Mouse (Mus musculus) Muller cell, postnatal 12 days (primary cell): ENCODE measurements at regions not wholly inside any gene's neighbourhood (a gene's known extent, or its start where the extent isn't known, plus 50 kb on each side); places are given as distances from the start of the nearest gene placed in this dataset.
A peak's percentile ranks its signal among the peaks of the same experiment; 100 is the strongest.
"Not testable (repeated sequence)": the region's sequence is repeated elsewhere in the genome, so short reads cannot be mapped to it uniquely, and the experiment has no call there.

Experiments
- DNase-seq: peaks from one replicate; pipeline ENCODE4 v3.0.0-alpha.2; 2015; ENCODE audit errors: inconsistent ontology term

DNA sequence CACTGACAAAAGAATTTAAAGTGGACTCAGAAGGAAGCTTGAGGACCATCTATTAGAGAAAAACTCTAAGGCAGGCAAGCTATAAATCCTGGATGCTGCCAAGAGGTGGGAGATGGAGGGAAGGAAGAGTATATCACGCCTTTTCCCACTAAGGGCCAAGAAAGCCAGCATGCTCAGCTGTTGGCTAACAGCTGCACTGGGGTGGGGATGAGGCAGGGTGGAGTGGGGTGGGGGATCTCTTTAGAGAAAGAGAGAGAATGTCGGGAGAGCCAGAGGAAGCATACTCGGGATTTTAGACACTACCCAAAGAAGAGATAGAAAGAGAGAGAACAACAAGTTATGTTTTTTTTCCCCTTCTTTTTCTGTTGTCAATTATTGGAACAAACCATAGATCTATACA, 115.2 kb upstream of the Shb start:
- DNase-seq: no peak

DNA sequence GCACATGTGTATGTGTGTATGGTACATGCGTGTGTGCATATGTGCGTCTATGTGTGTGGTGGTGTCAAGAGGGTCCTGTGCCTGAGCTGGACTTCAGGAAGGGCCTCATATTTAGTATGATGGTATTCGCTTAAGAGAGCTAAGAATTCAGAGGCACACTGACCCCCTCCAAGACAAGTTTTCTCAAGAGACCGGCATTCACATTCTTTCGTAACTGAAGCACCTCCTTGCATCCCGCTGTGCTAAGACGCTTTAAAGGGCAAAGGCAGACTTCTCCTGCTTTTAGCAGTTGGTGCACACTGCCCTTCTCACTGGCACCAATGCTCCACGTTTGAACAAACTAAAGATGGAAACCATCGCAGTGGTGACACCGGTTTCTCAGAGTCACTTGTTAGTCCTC, 110.3 kb upstream of the Shb start:
- DNase-seq: no peak

DNA sequence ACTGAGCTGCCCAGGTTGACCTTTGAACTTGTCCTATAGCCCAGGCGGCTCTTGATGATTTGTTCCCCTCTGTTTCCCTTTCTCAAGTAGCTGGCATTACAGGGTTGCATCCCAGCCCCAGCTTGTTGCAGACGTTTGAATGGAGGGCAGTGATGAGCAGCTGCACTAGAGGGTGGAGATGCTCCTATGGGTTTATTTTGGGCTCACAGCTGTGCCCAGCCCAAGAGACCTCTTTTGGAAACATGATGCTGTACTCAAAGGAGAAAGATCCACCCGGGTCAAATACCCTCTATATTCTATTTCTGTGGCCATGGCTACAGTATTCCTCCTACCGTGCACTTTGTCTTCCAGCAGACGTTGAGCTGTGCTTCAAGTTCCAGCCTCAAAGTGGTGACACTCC, 109.0 kb upstream of the Shb start:
- DNase-seq: no peak

DNA sequence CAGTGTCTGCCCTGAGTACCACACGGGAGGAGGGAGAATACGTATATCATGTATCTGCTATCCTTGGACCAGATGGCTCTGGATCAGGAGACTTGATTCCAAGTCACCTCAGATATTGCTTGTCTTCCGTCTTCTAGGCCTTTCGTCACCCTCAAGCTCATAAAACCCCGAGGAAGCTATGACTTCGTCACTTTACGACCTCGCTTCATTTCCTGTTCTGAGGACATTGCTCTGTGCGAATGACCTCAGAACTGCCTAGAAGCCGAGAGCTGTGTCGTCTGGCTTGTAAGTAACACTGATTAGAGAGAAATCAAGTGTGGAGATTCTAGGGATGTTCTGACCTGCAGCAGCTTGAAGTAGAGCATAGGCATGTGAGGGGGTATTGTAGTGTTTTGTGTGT, 108.4 kb upstream of the Shb start:
- DNase-seq: no peak

DNA sequence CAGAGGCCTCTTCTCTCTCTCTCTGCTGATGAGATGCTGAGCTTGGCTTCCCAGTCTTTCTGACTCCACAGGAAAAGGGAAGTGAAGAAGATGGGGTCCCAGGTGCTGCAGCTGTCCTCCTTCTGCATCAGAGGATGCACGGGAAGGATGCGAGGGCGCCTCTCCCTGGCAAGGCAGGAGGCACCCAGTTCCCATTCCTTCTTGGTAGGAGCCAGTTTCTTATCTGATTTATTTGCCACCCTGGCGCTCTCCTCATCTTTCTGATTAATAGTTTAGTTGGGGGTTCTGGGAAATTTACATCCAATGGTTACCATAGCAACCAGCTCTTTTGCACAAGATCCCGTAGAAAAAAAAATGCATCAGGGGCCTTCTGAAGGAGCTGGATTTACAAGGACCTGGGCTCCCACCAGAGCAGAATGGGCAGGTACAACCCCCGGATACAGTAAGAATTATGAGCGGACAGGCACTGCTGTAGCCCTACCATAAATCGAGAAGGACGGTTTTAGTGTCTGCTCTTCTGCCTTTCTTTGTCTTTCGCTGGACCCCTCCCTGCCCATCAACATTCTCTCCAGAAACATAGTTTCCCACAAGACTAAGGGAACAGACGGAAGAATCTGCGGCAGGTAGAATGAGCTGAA, 107.2 kb upstream of the Shb start:
- no peak for DNase-seq

DNA sequence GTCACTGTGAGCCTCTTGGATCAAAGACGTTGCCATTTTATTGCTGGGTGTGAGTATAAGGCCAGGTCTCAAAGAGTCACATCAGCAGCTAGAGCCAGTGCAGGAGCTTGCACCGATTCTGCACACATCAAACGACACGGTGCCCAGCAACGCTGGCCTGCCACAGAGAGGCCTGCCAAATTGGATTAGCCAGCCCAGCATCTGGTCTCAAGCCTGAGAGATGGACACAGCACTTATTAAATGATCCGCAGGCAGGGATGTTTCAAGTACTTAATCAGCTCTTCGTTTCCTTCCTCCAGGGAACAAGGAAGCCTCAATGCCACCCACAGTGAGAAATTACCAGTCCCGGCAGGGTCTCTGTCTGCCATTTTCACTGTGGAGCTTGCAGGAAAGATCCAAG, 106.1 kb upstream of the Shb start:
- no peak for DNase-seq

DNA sequence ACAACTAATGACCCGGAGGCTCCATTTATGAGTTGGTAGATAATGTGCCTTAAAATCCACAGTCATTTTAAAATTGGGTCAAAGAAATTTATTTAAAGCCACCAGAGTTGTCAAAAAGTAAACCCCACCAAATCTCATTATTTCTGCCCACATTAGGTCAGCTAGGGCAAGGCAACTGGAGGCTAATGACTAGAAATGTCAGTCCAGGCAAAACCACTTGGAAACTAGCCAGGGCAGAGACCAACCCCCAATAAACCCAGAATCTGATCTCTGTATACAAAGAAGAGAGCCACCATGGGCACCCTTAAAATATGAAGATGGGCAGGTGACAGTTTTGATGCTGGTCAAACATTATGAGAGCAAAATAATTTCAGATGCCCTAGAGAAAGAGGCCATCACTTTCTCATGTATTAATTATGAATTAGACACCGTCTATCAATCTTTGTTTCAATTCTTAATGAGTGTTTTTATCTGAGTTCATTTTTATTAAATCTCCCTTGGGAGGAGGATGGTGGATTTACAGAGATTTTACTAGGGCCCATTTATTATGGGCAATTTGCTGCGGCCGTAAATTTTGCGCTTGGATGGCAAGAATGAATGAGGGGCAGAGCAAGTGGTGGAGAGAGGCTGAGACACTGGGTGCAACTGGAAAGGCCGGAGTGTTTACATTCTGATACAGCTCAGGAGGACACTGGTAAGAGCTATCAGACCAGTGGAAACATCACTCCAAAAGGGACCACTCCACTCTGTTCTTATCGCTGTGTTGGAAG, 99.2 kb upstream of the Shb start:
- DNase-seq: peak; percentile 73

DNA sequence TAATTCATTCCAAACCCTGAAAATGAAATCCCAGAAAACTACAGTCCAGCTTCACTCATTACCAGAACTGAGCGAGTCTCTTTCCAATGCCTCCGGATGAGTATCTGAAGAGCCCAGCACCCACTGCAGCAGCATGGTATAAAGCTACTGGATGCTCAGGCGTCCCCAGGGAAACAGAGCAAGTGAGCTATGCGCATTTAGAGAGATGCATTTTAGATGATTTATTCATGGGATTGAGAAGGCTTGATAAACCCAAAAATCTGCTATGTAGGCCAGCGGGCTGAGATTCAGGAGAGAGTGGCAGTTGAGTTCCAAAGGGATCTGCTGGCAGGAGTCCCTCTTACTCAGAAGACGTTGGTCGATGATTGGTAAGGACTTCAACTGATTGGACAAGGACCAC, 93.4 kb upstream of the Shb start:
- DNase-seq: no peak

DNA sequence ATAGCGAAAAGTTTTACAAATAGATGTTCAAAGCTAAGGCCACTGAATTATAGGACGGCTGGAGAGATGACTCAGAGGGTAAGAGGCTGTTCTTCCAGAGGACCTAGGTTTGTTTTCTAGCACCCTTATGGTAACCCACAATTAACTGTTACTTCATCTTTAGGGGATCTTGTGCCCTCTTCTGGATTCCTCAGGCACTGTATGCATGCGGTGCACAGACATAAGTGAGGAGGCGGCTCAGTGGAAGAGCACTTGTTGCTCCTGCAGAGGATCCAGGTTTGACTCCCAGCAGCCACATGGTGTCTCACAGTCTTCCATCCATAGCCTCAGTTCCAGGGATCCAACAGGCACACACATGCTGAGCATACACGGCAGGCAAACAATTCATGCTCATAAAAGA, 89.7 kb upstream of the Shb start:
- DNase-seq: no peak

DNA sequence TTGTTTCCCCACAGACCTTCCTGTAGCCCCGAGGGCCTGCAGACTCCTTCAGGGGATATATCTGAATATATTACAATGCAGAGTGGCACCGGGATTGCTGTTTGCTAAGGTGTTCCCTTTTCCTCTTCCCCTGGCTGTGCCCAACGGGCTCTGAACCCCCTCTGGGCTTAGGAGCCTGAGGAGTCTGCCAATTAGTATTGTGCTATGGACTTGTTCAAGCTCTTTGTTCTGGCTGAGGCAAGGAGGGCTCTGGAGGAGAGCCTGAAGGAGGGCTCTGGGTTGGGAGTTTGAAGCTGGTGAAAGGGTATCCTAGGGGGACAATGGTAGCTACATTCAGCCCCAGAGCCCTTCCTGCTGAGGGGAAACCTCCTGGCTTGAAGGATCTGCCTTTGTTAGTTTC, 84.9 kb upstream of the Shb start:
- no peak for DNase-seq

DNA sequence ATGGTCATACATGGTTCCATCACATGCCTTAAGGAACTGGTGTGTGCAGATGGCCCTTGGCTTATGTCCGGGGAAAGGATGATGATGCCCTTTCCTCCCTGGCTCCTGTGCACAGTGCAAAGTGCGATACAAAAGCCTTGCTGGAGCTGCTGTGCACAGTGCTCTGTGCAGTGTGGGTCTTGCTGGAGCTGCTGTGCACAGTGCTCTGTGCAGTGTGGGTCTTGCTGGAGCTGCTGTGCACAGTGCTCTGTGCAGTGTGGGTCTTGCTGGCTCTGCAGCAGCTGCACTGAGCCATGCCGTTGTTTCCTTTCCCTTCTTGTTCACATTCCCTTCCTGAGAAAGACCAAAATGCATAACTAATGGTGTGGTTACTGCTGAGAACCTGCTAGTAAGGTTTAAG, 81.2 kb upstream of the Shb start:
- DNase-seq: not testable (repeated sequence)

DNA sequence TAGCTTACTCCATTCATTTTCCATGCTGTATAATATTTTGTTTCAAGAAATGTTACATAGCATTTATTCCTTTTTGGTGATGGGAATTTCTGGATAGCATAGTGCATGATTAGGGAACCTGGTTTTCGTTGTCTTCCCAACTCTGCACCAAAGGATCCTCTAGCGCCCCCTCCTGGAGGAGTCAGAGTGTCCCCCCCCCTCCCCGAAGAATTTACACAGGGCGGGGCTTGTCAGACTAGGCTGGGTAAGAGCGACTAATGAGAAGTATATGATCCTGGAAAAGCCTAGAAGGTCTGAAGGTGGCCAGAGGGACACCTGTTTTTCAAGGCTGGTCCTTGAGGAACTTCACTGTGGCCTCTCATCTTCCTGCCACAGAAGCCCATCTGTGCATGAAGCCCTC, 79.9 kb upstream of the Shb start:
- peak; percentile 41 for DNase-seq

DNA sequence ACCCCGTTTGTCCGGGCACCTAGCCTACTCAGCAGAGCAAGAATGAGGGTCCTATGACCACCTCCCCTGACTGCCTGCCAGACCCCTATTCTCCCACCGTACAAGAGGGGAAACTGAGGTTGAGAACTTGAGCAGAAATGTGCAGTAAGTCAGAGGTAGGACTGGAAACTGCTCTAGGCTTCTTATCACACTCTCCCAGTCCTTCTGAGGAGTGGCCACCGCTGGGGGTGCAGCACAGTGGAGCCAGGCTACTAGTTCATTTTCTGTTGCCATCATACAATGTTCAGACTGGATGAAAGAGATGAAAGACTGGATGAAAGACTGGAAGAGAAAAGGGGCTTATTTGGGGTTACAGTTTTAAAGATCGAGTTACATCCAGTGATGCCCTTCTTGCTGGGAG, 78.7 kb upstream of the Shb start:
- no peak for DNase-seq

DNA sequence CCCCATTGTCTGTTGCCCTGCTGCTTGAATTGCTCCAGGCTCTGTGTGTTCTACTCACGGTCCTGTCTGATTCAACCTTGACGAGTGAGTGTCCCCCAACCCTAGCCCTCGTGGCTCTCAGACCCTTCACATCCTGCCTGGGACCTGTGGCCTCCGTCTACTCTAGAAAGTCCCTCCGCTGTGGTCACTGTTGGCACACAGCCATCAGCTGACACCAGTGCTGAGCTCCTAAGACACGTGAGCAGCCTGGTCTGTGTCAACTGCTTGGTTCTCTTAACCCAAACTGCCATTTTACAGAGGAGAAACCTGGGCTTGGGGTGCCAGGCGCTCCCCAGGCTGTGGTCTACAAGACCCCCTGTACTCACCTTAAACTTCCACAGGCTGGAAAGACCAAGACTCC, 74.3 kb upstream of the Shb start:
- no peak for DNase-seq

DNA sequence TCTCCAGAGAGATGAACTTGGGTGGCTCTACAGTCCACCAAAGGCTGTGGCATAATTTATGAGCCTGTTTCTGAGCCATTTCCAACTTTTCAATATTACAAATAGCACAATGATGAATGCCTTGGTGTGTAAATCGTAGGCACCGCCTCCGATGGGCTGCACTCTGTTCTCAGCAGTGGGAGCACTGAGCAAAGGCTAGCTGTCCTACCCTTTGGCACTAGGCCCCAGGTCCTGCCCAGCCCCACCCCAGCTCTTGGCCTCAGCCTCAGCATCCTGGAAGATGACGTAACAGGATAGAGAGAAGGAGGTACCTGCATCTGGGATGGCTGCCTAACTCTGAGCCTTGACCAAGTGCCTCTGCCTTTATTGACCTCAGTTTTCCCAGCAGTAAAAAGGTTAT, 73.4 kb upstream of the Shb start:
- no peak for DNase-seq

DNA sequence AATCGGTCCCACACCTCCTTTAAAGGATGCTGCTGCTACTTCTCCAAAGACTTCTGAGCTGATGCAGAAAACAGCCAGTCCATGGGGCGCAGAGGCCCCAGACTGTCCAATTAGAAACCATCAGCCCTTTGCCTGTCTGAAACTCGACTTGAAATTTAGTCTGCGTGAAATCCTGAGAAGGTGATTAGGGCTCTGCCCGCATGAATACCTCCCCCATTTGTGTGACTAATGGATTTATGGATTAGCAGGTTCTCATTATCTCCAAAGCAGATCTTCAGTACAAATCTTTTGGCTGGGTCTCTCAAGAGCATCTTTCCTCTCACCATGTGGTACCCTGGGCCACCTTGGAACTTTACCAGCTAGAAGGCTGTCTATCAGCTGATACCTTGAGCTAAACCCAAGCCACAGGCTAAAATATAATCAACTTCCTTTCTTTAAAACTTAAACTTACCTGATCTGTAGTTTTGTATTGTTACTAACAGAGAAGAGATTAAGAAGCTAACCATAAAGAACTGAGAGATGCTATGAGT, 72.1 kb upstream of the Shb start:
- no peak for DNase-seq

DNA sequence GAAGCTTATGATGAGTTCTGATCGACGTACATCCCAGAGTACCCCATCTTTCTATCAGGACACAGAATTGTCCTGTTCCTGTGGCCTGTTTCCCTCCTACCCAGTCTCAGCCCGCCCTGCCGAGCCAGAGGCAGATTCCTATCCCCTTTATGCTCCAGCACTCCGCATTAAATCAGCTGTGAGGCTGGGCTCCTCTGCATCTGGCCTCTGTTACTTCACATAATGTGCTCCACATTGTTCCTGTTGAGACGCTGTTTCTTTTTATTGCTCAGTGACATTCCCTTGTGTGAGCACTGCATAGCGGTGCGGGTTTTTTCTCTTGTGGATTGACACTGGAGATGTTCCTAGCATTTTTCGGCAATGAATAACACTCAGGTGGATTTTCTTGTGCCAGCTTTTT, 68.2 kb upstream of the Shb start:
- DNase-seq: peak; percentile 33

DNA sequence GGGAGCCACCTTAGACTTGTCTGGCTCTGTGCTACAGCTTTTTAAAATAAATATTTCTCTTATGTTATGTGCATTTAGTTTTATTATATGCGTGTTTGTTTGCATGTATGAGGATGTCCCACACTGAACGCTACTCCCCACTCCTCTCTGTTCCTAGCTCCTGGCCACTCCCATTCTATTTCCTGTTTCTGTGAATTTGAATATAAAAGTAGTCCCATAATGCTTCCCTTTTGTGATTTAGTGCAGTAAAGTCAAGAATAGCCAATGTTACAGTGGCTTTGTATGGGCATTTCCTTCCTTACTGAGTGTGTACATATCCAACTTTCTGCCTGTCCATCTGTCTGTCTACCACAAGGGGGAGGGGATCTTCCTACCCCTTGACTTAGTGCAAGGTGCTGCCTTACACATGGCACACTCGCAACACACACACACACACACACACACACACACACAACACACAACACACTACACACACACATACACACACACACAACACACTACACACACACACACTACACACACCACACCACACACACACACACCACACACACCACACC, 61.2 kb upstream of the Shb start:
- no peak for DNase-seq

DNA sequence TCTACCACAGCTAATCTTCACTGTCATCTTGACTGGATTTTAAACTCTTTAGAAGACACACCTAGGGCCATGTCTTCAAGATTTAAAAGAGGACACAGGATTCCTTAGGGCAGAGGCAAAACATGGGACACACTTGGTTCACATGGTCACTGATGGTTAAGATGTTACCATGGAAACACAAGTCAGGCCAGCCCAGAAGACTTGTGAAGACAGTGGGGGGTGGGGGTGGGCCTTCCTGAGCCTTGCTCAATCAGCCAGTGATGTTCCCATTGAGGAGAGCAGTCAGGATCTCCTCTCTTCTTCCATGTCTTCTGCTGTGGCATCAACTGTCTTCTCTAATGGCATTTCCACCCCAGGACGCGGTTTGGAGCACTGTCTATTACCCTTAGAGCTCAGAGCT, 60.5 kb upstream of the Shb start:
- DNase-seq: no peak

DNA sequence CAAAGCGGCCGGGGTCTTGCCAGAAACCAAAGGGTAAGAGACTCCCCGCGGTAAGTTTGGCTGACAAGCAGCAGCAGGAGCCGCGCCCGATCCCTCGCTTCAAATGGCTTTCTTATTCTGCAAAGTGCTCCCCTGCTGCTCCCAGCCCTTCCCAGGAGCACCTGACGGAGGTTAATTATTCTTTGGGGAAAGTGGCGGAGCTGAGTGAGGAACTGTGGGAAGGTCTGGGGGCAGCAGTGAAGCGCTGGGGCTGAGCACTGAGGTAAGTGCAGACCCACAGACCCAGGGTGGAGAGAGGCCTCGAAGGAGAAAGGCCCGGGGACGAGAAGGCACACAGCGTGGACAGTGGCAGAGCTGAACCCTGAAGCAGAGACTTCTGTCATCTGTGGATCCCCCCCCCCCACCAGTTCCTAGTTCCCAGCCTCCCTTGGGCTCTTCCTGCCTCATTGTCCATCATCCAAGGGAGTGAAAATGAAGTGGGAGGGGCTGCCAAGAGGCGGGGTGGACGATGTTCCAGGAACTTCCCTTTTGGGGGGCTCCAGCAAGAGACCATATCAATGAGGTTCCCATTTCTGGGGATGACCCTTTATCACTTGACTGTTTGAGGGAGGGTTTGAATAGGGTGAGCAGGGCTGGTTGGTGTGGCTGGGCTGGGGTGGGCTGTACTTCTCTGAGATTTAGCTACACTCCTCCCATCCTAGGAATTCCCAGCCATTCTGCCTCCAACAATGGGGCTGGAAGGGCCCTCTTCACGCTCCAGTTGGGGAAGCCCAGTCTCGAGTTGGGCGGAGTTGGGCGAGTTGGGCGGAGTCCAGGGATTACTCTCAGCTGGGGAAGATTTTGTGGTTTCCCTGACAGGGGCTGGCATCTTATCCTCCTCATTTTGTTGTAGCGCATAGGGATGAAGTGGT, 59.4 kb upstream of the Shb start:
- peak; percentile 72 for DNase-seq

DNA sequence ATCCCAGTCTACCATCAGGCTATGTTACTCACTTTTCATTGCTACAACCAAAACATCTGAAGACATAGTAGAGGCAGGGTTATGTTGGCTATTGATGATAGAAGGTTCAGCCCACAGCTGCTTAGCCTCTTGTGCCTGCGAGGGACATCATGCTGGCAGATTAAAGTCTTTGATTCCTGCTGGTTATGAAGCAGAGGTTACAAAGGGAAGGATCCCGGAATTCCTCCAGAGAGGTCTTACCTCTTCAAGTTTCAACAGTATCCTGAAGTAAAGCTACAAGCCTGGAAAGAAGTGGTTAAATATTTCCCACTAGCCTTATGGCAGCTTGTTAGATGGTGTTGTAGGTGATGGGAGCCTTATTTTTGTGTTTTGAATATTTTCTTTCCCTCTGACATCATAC, 58.6 kb upstream of the Shb start:
- no peak for DNase-seq

DNA sequence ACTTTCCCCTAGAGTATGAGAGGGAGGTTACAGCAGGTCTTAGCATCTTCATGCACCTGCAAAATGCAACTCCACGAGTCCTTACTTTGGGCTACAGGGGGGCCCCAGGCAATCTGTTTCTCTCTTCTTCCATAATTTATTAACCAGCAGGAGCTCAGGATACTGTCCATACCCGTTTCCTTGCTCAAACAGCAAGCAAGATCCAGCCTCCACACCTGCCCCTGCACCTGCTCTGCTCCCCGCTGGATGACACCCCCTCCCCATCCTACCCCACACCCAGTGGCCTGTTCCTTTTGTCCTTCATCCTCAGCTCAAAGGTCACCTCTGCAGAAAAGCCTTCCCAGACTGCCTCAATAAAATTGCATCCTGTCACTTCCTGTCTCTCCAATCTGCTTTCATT, 56.1 kb upstream of the Shb start:
- no peak for DNase-seq
